Mouse (Mus musculus): ENCODE data around the gene Myocd. TPM values are rescaled to one million over a fixed set of nuclear protein-coding genes. Genes with fewer than 3 reads are reported as not detected.

The Myocd gene
- polyA plus RNA-seq (2016; fragmentation: Nextera tagmentation; extraction: Ambion mirVana), result 0.16 and 0.27 TPM in 2 replicates

- H3K4me3 ChIP-seq, result peak within 1 kb of the TSS; percentile 27
- WGBS (ENCODE audit: insufficient replicate concordance), result 1% methylated on average over 37 of the region's 37 CpGs
- peaks cover 35% of the 10 kb centered on the region for H3K27me3 ChIP-seq (replicated peaks)
- no peaks in the 10 kb centered on the region for H3K4me1 ChIP-seq
- no peaks in the 10 kb centered on the region for H3K36me3 ChIP-seq
- H3K4me2 ChIP-seq, result peak within 1 kb of the TSS; percentile 54
- no peak within 1 kb of the TSS for H3K9ac ChIP-seq
- H3K9me3 ChIP-seq (replicated peaks), result no peaks in the 10 kb centered on the region
- no peak within 1 kb of the TSS for H3K27ac ChIP-seq
- no peak for ATAC-seq
Observed at GRCm38 (mm10) chr11:65269851-65270473, at the start of gene Myocd. TSS of gene Myocd (minus strand) at chr11:65269989.

GRCm38 (mm10) chr11:65303824-65304223 is 34.0 kb upstream of the Myocd start:
- H3K27me3 ChIP-seq (replicated peaks), result no peaks in the 10 kb centered on the region
- H3K9me3 ChIP-seq (replicated peaks), result no peaks in the 10 kb centered on the region
- 17% methylated on average over 3 of the region's 3 CpGs for WGBS (ENCODE audit: insufficient replicate concordance)
- no peaks in the 10 kb centered on the region for H3K36me3 ChIP-seq
- no peak overlapping the region for H3K27ac ChIP-seq
- no peak for ATAC-seq
- H3K9ac ChIP-seq, result no peak overlapping the region
- H3K4me3 ChIP-seq, result no peak overlapping the region
- H3K4me2 ChIP-seq, result no peak overlapping the region
- no peaks in the 10 kb centered on the region for H3K4me1 ChIP-seq

- Histone ChIP-seq H3K36me3 (no peaks in the 10 kb centered on the region), H3K9ac (no peak overlapping the region), H3K27ac (no peak overlapping the region), H3K4me1 (0 out of 2 replicates have a peak, but pooled peaks cover 4% of the 10 kb centered on the region), H3K4me2 (no peak overlapping the region), H3K27me3 (replicated peaks) (no peaks in the 10 kb centered on the region), H3K4me3 (no peak overlapping the region), H3K9me3 (replicated peaks) (no peaks in the 10 kb centered on the region)
- ATAC-seq, result no peak
- 74% methylated on average over 10 of the region's 10 CpGs for WGBS (ENCODE audit: insufficient replicate concordance)
Observed at GRCm38 (mm10) chr11:65294128-65294833, 24.5 kb upstream of the Myocd start.

- Histone ChIP-seq H3K27me3 (replicated peaks) (no peaks in the 10 kb centered on the region), H3K27ac (no peak overlapping the region), H3K36me3 (no peaks in the 10 kb centered on the region), H3K4me3 (no peak overlapping the region), H3K4me1 (0 out of 2 replicates have a peak, but pooled peaks cover 4% of the 10 kb centered on the region), H3K9ac (no peak overlapping the region), H3K4me2 (no peak overlapping the region), H3K9me3 (replicated peaks) (no peaks in the 10 kb centered on the region)
- no peak for ATAC-seq
Observed at GRCm38 (mm10) chr11:65292994-65293393, 23.2 kb upstream of the Myocd start.

GRCm38 (mm10) chr11:65287706-65288105 is 17.9 kb upstream of the Myocd start:
- Histone ChIP-seq H3K9ac (no peak overlapping the region), H3K36me3 (no peaks in the 10 kb centered on the region), H3K27ac (no peak overlapping the region), H3K9me3 (replicated peaks) (no peaks in the 10 kb centered on the region), H3K4me1 (no peaks in the 10 kb centered on the region), H3K4me2 (no peak overlapping the region), H3K4me3 (no peak overlapping the region), H3K27me3 (replicated peaks) (no peaks in the 10 kb centered on the region)
- no peak for ATAC-seq
- 74% methylated on average over 8 of the region's 8 CpGs for WGBS (ENCODE audit: insufficient replicate concordance)

GRCm38 (mm10) chr11:65286211-65286610 is 16.4 kb upstream of the Myocd start:
- 63% methylated on average over 2 of the region's 2 CpGs for WGBS (ENCODE audit: insufficient replicate concordance)

GRCm38 (mm10) chr11:65275441-65275840 is 5.7 kb upstream of the Myocd start:
- WGBS (ENCODE audit: insufficient replicate concordance), result 62% methylated on average over 6 of the region's 6 CpGs
- peaks cover 15% of the 10 kb centered on the region for H3K27me3 ChIP-seq (replicated peaks)
- no peak for ATAC-seq

More at GRCm38 (mm10) chr11:65286211-65286610, 16.4 kb upstream of the Myocd start:
- Histone ChIP-seq H3K36me3 (no peaks in the 10 kb centered on the region), H3K27me3 (replicated peaks) (no peaks in the 10 kb centered on the region), H3K9me3 (replicated peaks) (no peaks in the 10 kb centered on the region), H3K9ac (no peak overlapping the region), H3K4me2 (no peak overlapping the region), H3K4me1 (no peaks in the 10 kb centered on the region), H3K27ac (no peak overlapping the region), H3K4me3 (no peak overlapping the region)
- ATAC-seq, result no peak

GRCm38 (mm10) chr11:65271000-65271399 is 1.2 kb upstream of the Myocd start:
- WGBS (ENCODE audit: insufficient replicate concordance), result 16% methylated on average over 4 of the region's 4 CpGs
- H3K4me1 ChIP-seq, result no peaks in the 10 kb centered on the region
- no peak overlapping the region for H3K27ac ChIP-seq
- no peak for ATAC-seq
- no peaks in the 10 kb centered on the region for H3K36me3 ChIP-seq
- H3K9ac ChIP-seq, result no peak overlapping the region
- H3K4me2 ChIP-seq, result no peak overlapping the region
- H3K27me3 ChIP-seq (replicated peaks), result peaks cover 35% of the 10 kb centered on the region
- H3K4me3 ChIP-seq, result no peak overlapping the region
- no peaks in the 10 kb centered on the region for H3K9me3 ChIP-seq (replicated peaks)

More at GRCm38 (mm10) chr11:65275441-65275840, 5.7 kb upstream of the Myocd start:
- H3K9ac ChIP-seq, result no peak overlapping the region
- H3K4me2 ChIP-seq, result no peak overlapping the region
- no peak overlapping the region for H3K4me3 ChIP-seq
- no peaks in the 10 kb centered on the region for H3K9me3 ChIP-seq (replicated peaks)
- H3K4me1 ChIP-seq, result no peaks in the 10 kb centered on the region
- no peak overlapping the region for H3K27ac ChIP-seq
- H3K36me3 ChIP-seq, result no peaks in the 10 kb centered on the region

- Histone ChIP-seq H3K4me1 (no peaks in the 10 kb centered on the region), H3K4me3 (no peak overlapping the region), H3K9ac (no peak overlapping the region), H3K27me3 (replicated peaks) (peaks cover 35% of the 10 kb centered on the region), H3K4me2 (no peak overlapping the region), H3K27ac (no peak overlapping the region), H3K9me3 (replicated peaks) (no peaks in the 10 kb centered on the region), H3K36me3 (no peaks in the 10 kb centered on the region)
- 44% methylated on average over 4 of the region's 4 CpGs for WGBS (ENCODE audit: insufficient replicate concordance)
- ATAC-seq, result no peak
Observed at GRCm38 (mm10) chr11:65268310-65268709, 1.5 kb downstream of the Myocd start.

GRCm38 (mm10) chr11:65263466-65263865 is 6.3 kb downstream of the Myocd start:
- H3K9ac ChIP-seq, result no peak overlapping the region
- H3K4me1 ChIP-seq, result no peaks in the 10 kb centered on the region
- no peak overlapping the region for H3K27ac ChIP-seq
- H3K4me3 ChIP-seq, result no peak overlapping the region
- WGBS (ENCODE audit: insufficient replicate concordance), result 54% methylated on average over 6 of the region's 6 CpGs
- no peak for ATAC-seq
- H3K27me3 ChIP-seq (replicated peaks), result peaks cover under 1% of the 10 kb centered on the region
- H3K9me3 ChIP-seq (replicated peaks), result no peaks in the 10 kb centered on the region
- no peak overlapping the region for H3K4me2 ChIP-seq
- H3K36me3 ChIP-seq, result no peaks in the 10 kb centered on the region

GRCm38 (mm10) chr11:65258997-65259396 is 10.8 kb downstream of the Myocd start:
- no peak overlapping the region for H3K4me2 ChIP-seq
- no peak overlapping the region for H3K4me3 ChIP-seq
- H3K36me3 ChIP-seq, result no peaks in the 10 kb centered on the region
- no peak for ATAC-seq
- H3K9ac ChIP-seq, result no peak overlapping the region
- 67% methylated on average over 4 of the region's 4 CpGs for WGBS (ENCODE audit: insufficient replicate concordance)
- H3K4me1 ChIP-seq, result no peaks in the 10 kb centered on the region
- no peak overlapping the region for H3K27ac ChIP-seq
- H3K27me3 ChIP-seq (replicated peaks), result no peaks in the 10 kb centered on the region
- no peaks in the 10 kb centered on the region for H3K9me3 ChIP-seq (replicated peaks)

- Histone ChIP-seq H3K9ac (no peak overlapping the region), H3K4me3 (no peak overlapping the region), H3K27me3 (replicated peaks) (no peaks in the 10 kb centered on the region), H3K4me2 (no peak overlapping the region), H3K9me3 (replicated peaks) (no peaks in the 10 kb centered on the region), H3K4me1 (no peaks in the 10 kb centered on the region), H3K36me3 (no peaks in the 10 kb centered on the region), H3K27ac (no peak overlapping the region)
- no peak for ATAC-seq
- 64% methylated on average over 11 of the region's 11 CpGs for WGBS (ENCODE audit: insufficient replicate concordance)
Observed at GRCm38 (mm10) chr11:65256143-65256542, 13.6 kb downstream of the Myocd start.
